ENCODE assay signal across 4 mouse cellular contexts in the genomic region with DNA sequence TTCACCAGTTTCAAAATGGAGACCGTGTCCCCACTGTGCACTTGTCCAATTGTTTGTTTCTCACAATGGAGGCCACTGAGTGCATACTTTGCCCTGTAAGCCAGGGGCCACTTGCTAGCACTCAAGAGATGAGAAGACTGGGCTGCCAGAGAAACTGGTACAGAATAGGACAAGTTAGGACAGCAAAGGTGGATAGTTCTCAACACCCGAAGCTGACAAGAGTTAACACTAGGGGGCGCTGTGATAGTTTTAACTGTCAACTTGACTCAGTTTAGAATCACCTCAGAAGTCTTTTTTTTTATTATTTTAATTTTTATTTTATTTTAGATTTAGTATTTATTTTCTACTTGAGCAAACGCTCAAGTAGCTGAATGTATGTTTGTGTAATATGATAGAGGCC.
DNase-seq lines count a peak whose midpoint lies in the region; TF ChIP-seq lines count a peak whose summit lies in the region.
"Not testable (repeated sequence)": the region's sequence is repeated elsewhere in the genome, so short reads cannot be mapped to it uniquely, and the experiment has no call there.

No protein-coding gene starts in this region.

- TF ChIP-seq CTCF in heart, adult 2 months (IDR thresholded peaks at IDR 0.05): peak; percentile 22; the same call in 1 of the 2 replicates

- intact Hi-C loops in heart, adult 2 months (cut with DNase I): not testable (repeated sequence)

- H3K79me2 ChIP-seq in heart, adult 2 months (replicated peaks; ENCODE audit: control insufficient read depth, insufficient read depth, low read length): not testable (repeated sequence)

- not testable (repeated sequence) for TF ChIP-seq EP300 in heart, adult 2 months (IDR thresholded peaks at IDR 0.05; ENCODE audit: insufficient read depth, low read depth, low read length)

- H3K36me3 ChIP-seq in heart, adult 2 months (ENCODE audit: control insufficient read depth, insufficient read depth, low read length): not testable (repeated sequence)

- H3K4me1 ChIP-seq in heart, adult 2 months (ENCODE audit: control insufficient read depth, insufficient read depth, low read length): not testable (repeated sequence)

- not testable (repeated sequence) for H3K4me3 ChIP-seq in heart, adult 2 months

- H3K27me3 ChIP-seq in heart, adult 2 months (ENCODE audit: control insufficient read depth, insufficient read depth, low read length): not testable (repeated sequence)

- DNase-seq in R1 (ENCODE audit: low read depth, low spot score) (peak; percentile 72), ZHBTc4 (ENCODE audit: low read depth, low spot score) (peak; percentile 51)
- DNase-seq in heart, adult 11 months: peak; percentile 7
- not testable (repeated sequence) for DNase-seq in heart, adult 2 months

- H3K9ac ChIP-seq in heart, adult 2 months (ENCODE audit: low read depth, low read length): not testable (repeated sequence)

- 62% methylated on average over 4 of the region's 4 CpGs for WGBS in heart, adult 2 months

- not testable (repeated sequence) for TF ChIP-seq POLR2A in heart, adult 2 months (IDR thresholded peaks at IDR 0.05; ENCODE audit: insufficient read depth, low read depth, low read length)

- H3K27ac ChIP-seq in heart, adult 2 months: not testable (repeated sequence)
